Mouse (Mus musculus): ENCODE results near the gene Serpinb8.

Serpinb8 gene

GRCm38 (mm10) chr1:107642457-107643118 is 52.8 kb downstream of the Serpinb8 start:
- in situ Hi-C loops (cut with MboI) = no loop called here

GRCm38 (mm10) chr1:107645086-107645485 is 55.3 kb downstream of the Serpinb8 start:
- in situ Hi-C loops (cut with MboI) = no loop called here

GRCm38 (mm10) chr1:107657689-107658088 is 67.9 kb downstream of the Serpinb8 start:
- in situ Hi-C loops (cut with MboI) = no loop called here

Measured in mature B cell (primary cell).